Mouse (Mus musculus): ENCODE data around the gene Large1. TPM values are rescaled to one million over a fixed set of nuclear protein-coding genes. Genes with fewer than 3 reads are reported as not detected.
"Not testable (repeated sequence)": the region's sequence is repeated elsewhere in the genome, so short reads cannot be mapped to it uniquely, and the experiment has no call there.

The Large1 gene
- polyA plus RNA-seq (2015; fragmentation: Nextera tagmentation; extraction: Ambion mirVana) = 0.67 and 0.75 TPM in 2 replicates

DNA sequence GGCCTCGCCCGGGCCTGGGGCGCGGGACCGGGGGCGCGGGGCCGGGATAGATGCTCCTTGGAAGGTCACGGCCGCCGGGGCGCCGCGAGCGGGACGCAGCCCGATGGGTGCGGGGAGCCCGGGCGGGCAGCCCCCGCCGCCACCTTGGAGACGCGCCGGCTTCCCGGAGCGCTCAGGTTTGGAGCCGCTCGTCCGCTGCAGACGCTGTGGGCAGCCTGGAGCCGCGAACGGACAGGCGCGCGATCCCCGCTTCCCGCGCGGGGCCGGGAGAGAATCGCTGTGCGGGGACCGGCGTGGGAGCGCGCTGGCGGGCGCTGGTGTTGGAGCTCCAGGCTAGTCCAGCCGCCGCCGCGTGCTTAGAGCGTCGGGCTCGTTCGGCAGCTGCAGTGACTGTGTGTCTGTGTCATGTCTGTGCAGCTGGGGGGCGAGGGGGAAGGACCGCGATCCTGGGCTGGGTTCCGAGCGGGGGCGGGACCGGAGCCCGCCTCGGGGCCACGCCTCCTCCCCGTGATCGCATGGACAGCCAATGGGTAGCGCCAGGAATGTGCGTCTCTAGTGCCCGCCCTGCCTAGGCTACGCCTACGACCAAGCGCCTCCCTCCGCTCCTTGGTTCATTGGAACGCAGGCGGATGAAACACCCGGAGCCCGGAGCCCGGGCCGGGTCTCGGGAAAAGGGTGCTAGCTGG is at the start of gene Large1:
TSS of gene Large1 (minus strand) at position 433 of the 686 bp plus-strand sequence.
- no peaks in the 10 kb centered on the region for H3K36me3 ChIP-seq
- H3K9me3 ChIP-seq (replicated peaks) = no peaks in the 10 kb centered on the region
- peaks cover 16% of the 10 kb centered on the region for H3K4me1 ChIP-seq (replicated peaks)
- peak within 1 kb of the TSS; percentile 71 for H3K9ac ChIP-seq
- peak; percentile 99 for ATAC-seq (ENCODE audit: low read depth)
- under 1% methylated on average over 70 of the region's 84 CpGs for WGBS (ENCODE audit: insufficient replicate concordance)
- peak within 1 kb of the TSS; percentile 70 for H3K4me3 ChIP-seq (replicated peaks)
- H3K27ac ChIP-seq = no peak within 1 kb of the TSS
- DNase-seq = peak; percentile 80
- H3K27me3 ChIP-seq = peaks cover 48% of the 10 kb centered on the region
- H3K4me2 ChIP-seq = peak within 1 kb of the TSS; percentile 84

DNA sequence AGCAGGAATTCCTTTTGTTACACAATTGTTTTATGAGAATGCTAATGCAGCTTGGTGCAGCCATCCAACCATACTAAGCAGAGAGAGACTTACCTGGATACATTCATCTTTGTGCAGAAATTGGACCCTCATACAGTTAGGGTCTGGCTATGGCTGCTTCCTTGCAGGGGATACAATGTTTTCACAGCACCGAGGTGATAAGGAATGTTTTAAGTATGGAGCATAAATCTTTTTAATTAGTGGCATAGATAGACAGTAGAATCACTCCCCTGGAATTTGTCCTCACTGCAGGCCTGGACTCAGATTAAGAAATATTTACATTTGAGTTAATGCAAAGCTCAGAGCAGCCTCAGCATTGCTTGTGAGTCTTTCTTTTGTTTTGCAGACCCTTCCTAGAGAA is 47.0 kb upstream of the Large1 start:
- Histone ChIP-seq H3K27me3 (no peaks in the 10 kb centered on the region), H3K4me2 (no peak overlapping the region), H3K27ac (no peak overlapping the region), H3K36me3 (no peaks in the 10 kb centered on the region), H3K9ac (no peak overlapping the region), H3K9me3 (replicated peaks) (no peaks in the 10 kb centered on the region), H3K4me3 (replicated peaks) (no peak overlapping the region), H3K4me1 (replicated peaks) (no peaks in the 10 kb centered on the region)
- 32% methylated on average over 1 of the region's 1 CpGs for whole genome bisulfite sequencing (ENCODE audit: insufficient replicate concordance)
- ATAC-seq (ENCODE audit: low read depth) = no peak
- DNase-seq = no peak

DNA sequence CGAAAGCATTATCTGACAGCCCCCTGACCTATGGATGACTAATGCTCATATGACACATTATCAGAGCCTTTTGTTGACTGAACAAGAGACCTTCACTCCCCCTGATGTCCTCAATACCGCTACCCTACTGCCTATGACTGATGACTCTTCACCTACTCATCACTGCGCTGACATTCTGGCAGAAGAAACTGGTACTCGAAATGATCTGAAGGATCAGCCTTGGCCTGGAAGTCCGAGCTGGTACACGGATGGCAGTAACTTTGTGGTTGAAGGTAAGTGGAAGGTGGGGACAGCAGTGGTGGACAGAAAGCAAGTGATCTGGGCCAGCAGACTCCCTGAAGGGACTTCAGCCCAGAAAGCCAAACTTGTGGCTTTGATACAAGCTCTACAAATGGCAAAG is 19.7 kb upstream of the Large1 start:
- not testable (repeated sequence) for H3K36me3 ChIP-seq; H3K9me3 ChIP-seq (replicated peaks); DNase-seq; H3K27ac ChIP-seq; H3K4me1 ChIP-seq (replicated peaks); ATAC-seq (ENCODE audit: low read depth); H3K27me3 ChIP-seq; H3K4me3 ChIP-seq (replicated peaks); H3K9ac ChIP-seq; H3K4me2 ChIP-seq
- 72% methylated on average over 6 of the region's 6 CpGs for WGBS (ENCODE audit: insufficient replicate concordance)

DNA sequence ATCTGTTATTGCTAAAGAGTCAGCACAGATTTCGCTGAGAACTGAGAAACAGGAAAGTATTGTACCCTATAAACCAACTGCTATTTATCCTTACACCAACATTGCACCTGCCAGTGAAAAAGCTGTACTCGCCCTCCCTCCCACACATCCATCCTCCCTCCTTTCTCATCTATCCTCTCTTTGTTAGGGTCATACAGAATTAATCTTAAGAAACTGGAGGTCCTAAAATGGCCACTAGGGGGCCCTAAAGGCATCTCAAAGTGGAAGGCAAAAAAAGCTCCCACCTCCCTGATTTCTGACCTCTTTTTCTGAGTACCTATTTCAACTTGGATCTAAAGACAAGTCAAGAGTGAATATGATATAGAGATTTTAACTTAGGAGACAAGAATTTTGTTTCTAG is 2.6 kb upstream of the Large1 start:
- H3K4me1 ChIP-seq (replicated peaks) = peaks cover 16% of the 10 kb centered on the region
- no peak overlapping the region for H3K4me3 ChIP-seq (replicated peaks)
- no peak overlapping the region for H3K27ac ChIP-seq
- DNase-seq (peak; percentile 4), ATAC-seq (ENCODE audit: low read depth) (no peak)
- 23% methylated on average over 2 of the region's 2 CpGs for WGBS (ENCODE audit: insufficient replicate concordance)
- H3K27me3 ChIP-seq = peaks cover 48% of the 10 kb centered on the region
- no peak overlapping the region for H3K4me2 ChIP-seq
- no peak overlapping the region for H3K9ac ChIP-seq
- no peaks in the 10 kb centered on the region for H3K36me3 ChIP-seq
- H3K9me3 ChIP-seq (replicated peaks) = no peaks in the 10 kb centered on the region

DNA sequence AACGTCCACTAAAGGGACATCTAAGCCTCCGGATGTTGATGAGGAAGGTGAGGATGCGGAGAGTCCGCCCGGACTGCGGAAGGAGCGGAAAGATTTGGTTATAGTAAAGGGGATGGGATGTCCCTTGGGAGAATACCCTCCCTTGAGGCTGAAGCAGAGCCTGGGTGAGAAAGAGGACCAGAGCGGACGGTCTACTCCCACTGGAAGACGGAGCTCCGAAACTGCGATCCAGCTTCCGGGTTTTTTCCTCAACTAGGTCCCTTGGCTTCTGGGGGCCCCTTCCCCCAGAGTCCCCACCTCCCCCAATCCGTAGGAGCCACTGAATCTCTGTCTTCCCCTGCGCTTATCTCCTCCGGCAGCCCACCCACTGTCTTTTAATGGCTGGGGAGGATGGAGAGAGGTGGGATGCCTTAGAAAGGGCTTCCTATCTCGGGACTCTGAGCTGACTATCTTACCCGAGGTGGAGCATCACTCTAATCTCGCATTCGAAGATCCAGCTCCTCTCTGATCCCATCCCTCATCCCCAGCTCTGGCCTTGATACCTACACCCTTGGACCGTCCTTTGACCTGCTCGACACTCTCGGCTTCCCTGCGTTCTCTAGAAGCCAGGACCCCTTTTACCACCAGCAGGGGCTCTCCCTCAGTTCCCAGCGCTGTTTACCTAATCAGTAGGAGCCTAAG is 1.0 kb upstream of the Large1 start:
- peak; percentile 3 for DNase-seq
- no peak for ATAC-seq (ENCODE audit: low read depth)
- Histone ChIP-seq H3K4me2 (peak overlapping the region; percentile 84), H3K9me3 (replicated peaks) (no peaks in the 10 kb centered on the region), H3K27ac (no peak overlapping the region), H3K4me3 (replicated peaks) (peak overlapping the region; percentile 70), H3K4me1 (replicated peaks) (peaks cover 16% of the 10 kb centered on the region), H3K36me3 (no peaks in the 10 kb centered on the region), H3K9ac (peak overlapping the region; percentile 17; the same call in 1 of the 2 replicates), H3K27me3 (peaks cover 48% of the 10 kb centered on the region)
- 1% methylated on average over 25 of the region's 25 CpGs for WGBS (ENCODE audit: insufficient replicate concordance)

DNA sequence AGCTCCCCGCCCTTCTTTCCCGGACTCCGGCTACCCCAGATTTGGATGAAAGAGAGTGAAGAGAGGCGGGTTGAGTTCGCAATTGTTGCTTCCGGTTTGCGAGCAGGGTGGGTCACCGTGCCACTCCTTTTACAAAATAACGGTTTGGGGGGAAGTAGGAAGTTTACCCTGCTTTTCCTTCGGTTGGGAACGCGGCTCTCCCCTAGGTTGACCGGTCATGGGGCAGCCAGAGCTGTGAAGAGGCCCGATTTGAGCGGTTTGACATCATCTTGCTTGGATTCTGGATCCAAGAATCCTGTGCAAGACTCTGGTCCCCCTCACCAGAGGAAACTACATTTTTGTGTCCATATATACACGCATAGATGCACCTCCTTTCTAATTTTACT is 447 bp upstream of the Large1 start:
- under 1% methylated on average over 16 of the region's 16 CpGs for WGBS (ENCODE audit: insufficient replicate concordance)
- no peaks in the 10 kb centered on the region for H3K9me3 ChIP-seq (replicated peaks)
- H3K4me3 ChIP-seq (replicated peaks) = peak overlapping the region; percentile 70
- H3K4me1 ChIP-seq (replicated peaks) = peaks cover 16% of the 10 kb centered on the region
- H3K27me3 ChIP-seq = peaks cover 48% of the 10 kb centered on the region
- DNase-seq (no peak), ATAC-seq (ENCODE audit: low read depth) (peak; percentile 27)
- no peak overlapping the region for H3K27ac ChIP-seq
- H3K9ac ChIP-seq = peak overlapping the region; percentile 17; the same call in 1 of the 2 replicates
- H3K4me2 ChIP-seq = peak overlapping the region; percentile 84
- no peaks in the 10 kb centered on the region for H3K36me3 ChIP-seq

DNA sequence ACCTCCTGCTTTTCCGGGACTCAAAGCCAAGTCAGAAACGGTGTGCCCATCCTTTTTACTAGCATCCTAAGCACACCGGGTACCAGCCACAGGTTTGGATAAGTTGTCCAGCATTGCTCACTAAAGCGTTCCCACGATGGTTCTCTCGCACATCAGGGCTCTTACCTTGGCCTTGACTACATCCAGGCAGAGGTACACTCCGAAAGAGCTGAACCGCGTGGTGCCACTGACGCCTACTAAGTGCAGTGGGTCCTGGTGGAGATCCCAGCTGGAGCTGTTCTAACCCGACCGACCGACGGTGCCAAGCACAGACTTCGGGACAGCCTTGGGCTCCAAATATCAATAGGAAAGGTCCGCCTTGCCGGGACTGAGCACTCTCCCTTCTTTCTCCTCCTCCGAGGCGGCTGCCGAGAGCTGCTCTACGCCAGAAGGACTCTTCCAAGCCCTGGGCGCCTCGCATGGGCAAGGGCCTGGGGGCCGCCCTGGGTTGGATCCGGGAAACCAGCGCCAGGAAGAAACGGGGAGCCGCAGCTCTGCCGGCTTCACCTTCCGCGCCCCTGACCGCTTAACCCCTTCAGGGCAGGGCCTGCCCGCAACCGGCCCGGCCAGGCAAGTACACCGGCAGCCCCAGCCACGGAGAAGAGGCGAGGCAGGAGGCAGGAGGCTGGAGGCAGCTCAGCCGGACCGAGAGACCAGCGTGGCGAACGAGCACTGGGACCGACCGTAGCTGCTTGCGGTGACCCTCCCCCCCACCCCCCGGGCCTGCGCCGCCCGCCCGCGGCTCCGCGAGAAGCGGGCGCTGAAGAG is 836 bp downstream of the Large1 start:
- no peaks in the 10 kb centered on the region for H3K36me3 ChIP-seq
- peaks cover 16% of the 10 kb centered on the region for H3K4me1 ChIP-seq (replicated peaks)
- peak overlapping the region; percentile 84 for H3K4me2 ChIP-seq
- ATAC-seq (ENCODE audit: low read depth) (peak; percentile 6; the same call in 1 of the 2 replicates), DNase-seq (no peak)
- 1% methylated on average over 49 of the region's 56 CpGs for WGBS (ENCODE audit: insufficient replicate concordance)
- peak overlapping the region; percentile 71 for H3K9ac ChIP-seq
- peaks cover 48% of the 10 kb centered on the region for H3K27me3 ChIP-seq
- H3K4me3 ChIP-seq (replicated peaks) = peak overlapping the region; percentile 70
- no peak overlapping the region for H3K27ac ChIP-seq
- H3K9me3 ChIP-seq (replicated peaks) = no peaks in the 10 kb centered on the region

DNA sequence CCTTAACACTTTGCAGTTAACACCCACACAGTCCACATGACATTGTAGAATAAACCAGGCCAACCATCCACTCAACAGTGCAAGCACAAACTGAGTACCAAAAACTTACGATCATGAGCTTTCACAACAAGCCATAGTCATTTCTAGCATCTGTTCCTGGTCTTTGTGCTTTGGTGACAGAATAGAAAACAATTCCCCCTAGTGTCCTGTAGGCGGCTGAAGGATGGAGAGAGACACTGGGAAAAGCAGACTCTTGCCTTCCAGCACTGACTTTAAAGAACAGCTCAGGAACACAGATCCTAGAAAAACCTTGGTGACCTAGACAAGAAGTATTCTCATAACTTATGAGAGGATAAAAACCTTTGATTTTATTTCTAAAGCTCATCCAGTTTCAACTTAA is 3.0 kb downstream of the Large1 start:
- H3K9me3 ChIP-seq (replicated peaks) = no peaks in the 10 kb centered on the region
- H3K36me3 ChIP-seq = no peaks in the 10 kb centered on the region
- H3K4me3 ChIP-seq (replicated peaks) = no peak overlapping the region
- peaks cover 16% of the 10 kb centered on the region for H3K4me1 ChIP-seq (replicated peaks)
- H3K9ac ChIP-seq = no peak overlapping the region
- ATAC-seq (ENCODE audit: low read depth) = no peak
- H3K27ac ChIP-seq = no peak overlapping the region
- H3K4me2 ChIP-seq = no peak overlapping the region
- WGBS (ENCODE audit: insufficient replicate concordance) = 19% methylated on average over 2 of the region's 2 CpGs
- peaks cover 43% of the 10 kb centered on the region for H3K27me3 ChIP-seq
- no peak for DNase-seq

DNA sequence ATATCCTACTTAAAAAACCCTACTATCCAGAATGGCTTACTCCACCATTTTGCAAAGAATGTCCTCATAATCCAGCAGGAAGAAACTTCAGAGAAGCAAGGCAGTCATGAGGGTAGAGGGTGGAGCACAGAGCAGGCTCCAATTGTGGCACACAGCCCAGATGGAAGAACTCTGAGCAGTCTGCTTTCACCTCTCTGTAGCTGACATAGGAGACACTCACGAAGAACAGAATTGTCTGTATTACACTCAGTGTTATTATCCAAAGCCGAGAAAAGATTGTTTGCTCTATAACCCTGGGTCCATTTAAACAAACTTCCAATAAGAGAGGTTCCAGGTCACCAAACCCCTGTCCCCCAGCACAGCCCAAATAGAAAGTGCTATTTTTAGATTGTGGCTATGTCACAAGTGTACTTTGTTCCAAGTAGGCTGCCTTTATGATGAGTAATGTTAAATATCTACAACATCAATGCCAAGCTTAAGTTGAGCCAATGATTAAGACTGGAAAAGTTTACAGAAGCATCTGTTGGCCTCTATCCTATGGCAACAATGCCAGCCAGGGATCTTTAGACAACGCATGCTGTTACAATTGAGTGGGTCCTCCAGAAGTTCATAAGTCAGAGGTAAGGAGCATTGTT is 10.5 kb downstream of the Large1 start:
- H3K27ac ChIP-seq = no peak overlapping the region
- H3K27me3 ChIP-seq = no peaks in the 10 kb centered on the region
- ATAC-seq (ENCODE audit: low read depth) = 0 out of 2 replicates have a peak, but pooled peaks have one; percentile 34
- DNase-seq = no peak
- H3K9ac ChIP-seq = no peak overlapping the region
- 64% methylated on average over 3 of the region's 3 CpGs for WGBS (ENCODE audit: insufficient replicate concordance)
- H3K9me3 ChIP-seq (replicated peaks) = no peaks in the 10 kb centered on the region
- 0 out of 2 replicates have a peak, but pooled peaks cover 4% of the 10 kb centered on the region for H3K4me1 ChIP-seq (replicated peaks)
- H3K4me3 ChIP-seq (replicated peaks) = no peak overlapping the region
- no peaks in the 10 kb centered on the region for H3K36me3 ChIP-seq
- no peak overlapping the region for H3K4me2 ChIP-seq

DNA sequence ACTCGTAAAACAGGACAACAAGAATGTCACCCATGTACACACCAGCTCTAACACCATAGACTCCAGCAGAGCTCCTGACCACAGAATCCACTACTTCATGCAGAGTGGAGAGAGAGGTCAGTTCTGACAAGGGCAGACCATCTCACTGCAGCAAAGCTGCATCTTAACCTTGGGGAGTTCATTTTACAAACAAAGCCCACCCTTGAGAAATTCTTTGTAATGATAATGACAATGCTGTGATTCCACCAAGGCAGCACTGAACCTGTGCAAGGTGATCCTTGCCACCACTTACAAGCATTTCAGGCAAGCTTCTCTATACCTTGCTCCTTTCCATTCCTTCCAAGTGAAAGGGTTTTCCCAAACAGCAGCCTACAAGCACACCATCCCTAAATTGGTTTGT is 16.5 kb downstream of the Large1 start:
- Histone ChIP-seq H3K4me2 (no peak overlapping the region), H3K27me3 (no peaks in the 10 kb centered on the region), H3K27ac (no peak overlapping the region), H3K36me3 (no peaks in the 10 kb centered on the region), H3K4me1 (replicated peaks) (no peaks in the 10 kb centered on the region), H3K9me3 (replicated peaks) (no peaks in the 10 kb centered on the region), H3K9ac (no peak overlapping the region), H3K4me3 (replicated peaks) (no peak overlapping the region)
- no peak for DNase-seq
- WGBS (ENCODE audit: insufficient replicate concordance) = 40% methylated on average over 1 of the region's 1 CpGs
- ATAC-seq (ENCODE audit: low read depth) = no peak

DNA sequence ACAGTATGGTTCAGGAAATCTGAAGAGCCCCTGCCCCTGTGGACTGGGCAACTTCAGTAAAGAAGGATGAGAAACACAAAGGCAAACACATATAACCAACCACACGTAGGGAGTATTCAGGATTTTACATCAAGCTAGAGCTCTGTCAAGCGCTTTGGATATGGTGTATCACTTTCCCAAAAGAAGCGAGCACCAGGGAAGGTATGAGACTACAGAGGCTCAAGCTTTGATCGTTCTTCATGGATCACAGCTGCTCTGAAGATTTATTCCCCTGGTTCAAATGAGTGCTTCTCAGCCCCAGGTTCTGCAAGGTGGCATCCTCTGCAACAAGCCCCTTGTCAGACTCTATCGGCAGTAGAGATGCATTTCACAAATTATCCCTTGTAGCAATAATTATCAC is 24.2 kb downstream of the Large1 start:
- 68% methylated on average over 5 of the region's 5 CpGs for WGBS (ENCODE audit: insufficient replicate concordance)
- Histone ChIP-seq H3K36me3 (no peaks in the 10 kb centered on the region), H3K4me2 (no peak overlapping the region), H3K9me3 (replicated peaks) (no peaks in the 10 kb centered on the region), H3K4me1 (replicated peaks) (no peaks in the 10 kb centered on the region), H3K9ac (no peak overlapping the region), H3K27ac (no peak overlapping the region), H3K27me3 (no peaks in the 10 kb centered on the region), H3K4me3 (replicated peaks) (no peak overlapping the region)
- no peak for DNase-seq
- ATAC-seq (ENCODE audit: low read depth) = no peak

All from liver, embryonic 13.5 days (tissue).